Mouse (Mus musculus) right cerebral cortex, postnatal 25 days (tissue): Measurements from ENCODE around the gene Setd5.
A peak's percentile ranks its signal among the peaks of the same experiment; 100 is the strongest.

Source experiments
- DNase-seq: peaks from one replicate; pipeline ENCODE4 v3.0.0; 2022

Setd5 gene

GRCm38 (mm10) chr6:113060892-113061563 lies 16.1 kb upstream of the Setd5 start:
- DNase-seq, result no peak

GRCm38 (mm10) chr6:113062253-113062652 lies 14.9 kb upstream of the Setd5 start:
- DNase-seq, result no peak

GRCm38 (mm10) chr6:113063363-113063762 lies 13.8 kb upstream of the Setd5 start:
- DNase-seq, result no peak

GRCm38 (mm10) chr6:113065186-113065585 lies 12.0 kb upstream of the Setd5 start:
- DNase-seq, result no peak

GRCm38 (mm10) chr6:113069154-113069553 lies 8.0 kb upstream of the Setd5 start:
- no peak for DNase-seq

- DNase-seq, result no peak
Measured at GRCm38 (mm10) chr6:113075261-113075660, 1.9 kb upstream of the Setd5 start.

GRCm38 (mm10) chr6:113076012-113076685 lies 1.0 kb upstream of the Setd5 start:
- peak; percentile 92 for DNase-seq

- DNase-seq, result no peak
Measured at GRCm38 (mm10) chr6:113077569-113078030, 435 bp downstream of the Setd5 start.

GRCm38 (mm10) chr6:113078031-113078721 lies 1.0 kb downstream of the Setd5 start:
- peak; percentile 43 for DNase-seq

GRCm38 (mm10) chr6:113079492-113079891 lies 2.3 kb downstream of the Setd5 start:
- peak; percentile 27 for DNase-seq

- DNase-seq, result no peak
Measured at GRCm38 (mm10) chr6:113082229-113082628, 5.1 kb downstream of the Setd5 start.

- DNase-seq, result no peak
Measured at GRCm38 (mm10) chr6:113084590-113084989, 7.4 kb downstream of the Setd5 start.

- DNase-seq, result no peak
Measured at GRCm38 (mm10) chr6:113093206-113093605, 16.0 kb downstream of the Setd5 start.

- no peak for DNase-seq
Measured at GRCm38 (mm10) chr6:113095547-113095946, 18.4 kb downstream of the Setd5 start.

GRCm38 (mm10) chr6:113097662-113098061 lies 20.5 kb downstream of the Setd5 start:
- no peak for DNase-seq

GRCm38 (mm10) chr6:113099640-113100289 lies 22.6 kb downstream of the Setd5 start:
- peak; percentile 83 for DNase-seq

GRCm38 (mm10) chr6:113102541-113102940 lies 25.4 kb downstream of the Setd5 start:
- no peak for DNase-seq

GRCm38 (mm10) chr6:113103765-113104164 lies 26.6 kb downstream of the Setd5 start:
- DNase-seq, result no peak

GRCm38 (mm10) chr6:113109378-113109777 lies 32.2 kb downstream of the Setd5 start:
- no peak for DNase-seq

GRCm38 (mm10) chr6:113109956-113110355 lies 32.8 kb downstream of the Setd5 start:
- DNase-seq, result no peak

GRCm38 (mm10) chr6:113120806-113121205 lies 43.6 kb downstream of the Setd5 start:
- no peak for DNase-seq

- no peak for DNase-seq
Measured at GRCm38 (mm10) chr6:113133360-113133759, 56.2 kb downstream of the Setd5 start.

- DNase-seq, result no peak
Measured at GRCm38 (mm10) chr6:113141389-113142094, 64.4 kb downstream of the Setd5 start.
